Mouse (Mus musculus) embryonic fibroblast, embryonic 13.5 days (primary cell): ENCODE data around the gene Nsun3.

Experiments used
- CTCF ChIP-seq: IDR thresholded peaks from 2 replicates; pipeline ENCODE4 v1.5.1; 2011; ENCODE audit warnings: mild to moderate bottlenecking, control low read depth, low read length, moderate library complexity, borderline replicate concordance; ENCODE audit not compliant: insufficient read depth
- POLR2A ChIP-seq: IDR thresholded peaks from 2 replicates; pipeline ENCODE4 v1.6.1; 2011; ENCODE audit warnings: low read depth, mild to moderate bottlenecking, control low read depth, low read length, moderate library complexity

GRCm38 (mm10) chr16:62826156-62827001, 39.8 kb upstream of the Nsun3 start:
- TF ChIP-seq CTCF (no peak), POLR2A (no peak)
